Mouse (Mus musculus): ENCODE measurements at regions not wholly inside any gene's neighbourhood (a gene's known extent, or its start where the extent isn't known, plus 50 kb on each side); places are given as distances from the start of the nearest gene placed in this dataset.

GRCm38 (mm10) chr17:9723484-9723883 is 54.0 kb upstream of the Pabpc6 start:
- TF ChIP-seq CTCF (IDR thresholded peaks at IDR 0.05; ENCODE audit: low read depth, low read length) (no peak), EP300 (IDR thresholded peaks at IDR 0.05; ENCODE audit: insufficient read depth, low read depth, low read length) (no peak), POLR2A (IDR thresholded peaks at IDR 0.05; ENCODE audit: insufficient read depth, low read length) (no peak)

Data from ES-Bruce4 (cell line).